Mouse (Mus musculus): ENCODE results near the gene Chst11. TPM values are rescaled to one million over a fixed set of nuclear protein-coding genes. Genes with fewer than 3 reads are reported as not detected.

The Chst11 gene
- polyA plus RNA-seq, 1 experiment: 21.1 TPM

DNA sequence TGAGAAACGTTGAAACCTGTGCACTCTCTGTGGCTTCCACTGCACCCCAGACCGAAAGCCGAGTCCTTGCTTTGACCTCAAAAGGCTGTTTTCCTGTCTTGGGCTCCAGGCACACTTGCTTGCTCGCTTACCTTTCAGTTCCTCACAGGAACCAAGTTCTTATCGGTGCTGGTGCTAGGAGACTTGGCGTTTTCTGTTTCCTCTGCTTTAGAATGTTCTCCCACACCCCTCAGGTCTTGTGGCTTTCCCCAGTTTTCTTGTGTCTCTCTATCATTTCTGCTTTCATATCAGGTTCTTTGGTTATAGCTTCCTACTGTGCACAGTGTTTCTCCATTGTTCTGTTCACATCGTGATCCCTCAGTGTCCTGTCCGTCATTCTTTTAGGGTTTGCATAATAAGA lies 21.0 kb downstream of the Chst11 start:
- DNase-seq: no peak
- Histone ChIP-seq H3K4me3 (replicated peaks; ENCODE audit: insufficient read depth, low read depth, low read length) (no peak overlapping the region), H3K27ac (ENCODE audit: insufficient read depth, low read length) (no peak overlapping the region), H3K4me1 (ENCODE audit: control insufficient read depth, insufficient read depth, low read length) (no peaks in the 10 kb centered on the region; the same call in 1 of the 2 replicates), H3K27me3 (ENCODE audit: control insufficient read depth, insufficient read depth, low read length) (no peaks in the 10 kb centered on the region)
- WGBS: 84% methylated on average over 8 of the region's 8 CpGs
- TF ChIP-seq POLR2A (IDR thresholded peaks at IDR 0.05; ENCODE audit: borderline replicate concordance, insufficient read depth, low read length) (no peak), CTCF (IDR thresholded peaks at IDR 0.05; ENCODE audit: borderline replicate concordance, insufficient read depth, low read depth, low read length) (no peak)

DNA sequence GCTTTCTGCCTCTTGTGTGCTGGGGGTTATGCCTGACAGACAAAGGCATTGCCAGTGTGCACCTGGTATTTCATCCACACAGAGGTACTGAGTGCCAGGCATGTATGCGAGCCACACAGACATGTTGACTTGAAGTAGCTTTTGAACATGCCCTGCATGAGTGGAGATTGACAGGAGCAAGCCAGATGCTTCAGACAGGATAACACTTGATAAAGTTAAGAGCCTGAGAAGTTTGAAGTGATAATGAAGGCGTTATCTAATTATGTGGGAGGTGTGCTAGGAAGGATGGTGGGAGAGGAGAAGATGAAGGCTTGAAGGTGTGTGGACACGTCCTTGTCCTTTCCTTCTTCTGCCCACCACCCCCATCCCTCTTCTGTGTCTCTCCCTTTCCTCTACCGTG lies 28.7 kb downstream of the Chst11 start:
- no peaks in the 10 kb centered on the region for H3K27me3 ChIP-seq (ENCODE audit: control insufficient read depth, insufficient read depth, low read length)
- 84% methylated on average over 4 of the region's 4 CpGs for WGBS
- H3K27ac ChIP-seq (ENCODE audit: insufficient read depth, low read length): no peak overlapping the region
- DNase-seq: no peak
- no peaks in the 10 kb centered on the region for H3K4me1 ChIP-seq (ENCODE audit: control insufficient read depth, insufficient read depth, low read length)
- TF ChIP-seq CTCF (IDR thresholded peaks at IDR 0.05; ENCODE audit: borderline replicate concordance, insufficient read depth, low read depth, low read length): no peak
- TF ChIP-seq POLR2A (IDR thresholded peaks at IDR 0.05; ENCODE audit: borderline replicate concordance, insufficient read depth, low read length): no peak
- no peak overlapping the region for H3K4me3 ChIP-seq (replicated peaks; ENCODE audit: insufficient read depth, low read depth, low read length)

DNA sequence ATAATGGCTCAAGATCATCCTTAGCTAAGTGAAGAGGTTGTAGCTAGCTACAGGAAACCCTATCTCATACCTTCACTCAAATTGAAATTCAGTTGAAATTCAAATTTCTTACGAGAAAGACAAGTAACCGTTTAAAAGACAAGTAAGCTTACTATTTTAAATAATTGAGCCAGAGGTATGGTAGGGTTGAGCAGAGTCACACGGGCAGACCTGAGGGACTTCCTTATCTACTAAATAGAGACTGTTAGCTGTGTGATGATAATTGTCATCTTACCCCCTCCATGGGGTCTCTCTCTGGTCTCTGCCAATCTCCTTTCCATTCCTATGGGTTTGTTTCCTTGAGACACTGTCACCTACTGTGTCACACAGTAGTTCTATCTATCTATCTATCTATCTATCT lies 30.6 kb downstream of the Chst11 start:
- TF ChIP-seq POLR2A (IDR thresholded peaks at IDR 0.05; ENCODE audit: borderline replicate concordance, insufficient read depth, low read length) (no peak), CTCF (IDR thresholded peaks at IDR 0.05; ENCODE audit: borderline replicate concordance, insufficient read depth, low read depth, low read length) (no peak)
- H3K4me3 ChIP-seq (replicated peaks; ENCODE audit: insufficient read depth, low read depth, low read length): no peak overlapping the region
- no peak overlapping the region for H3K27ac ChIP-seq (ENCODE audit: insufficient read depth, low read length)
- 98% methylated on average over 3 of the region's 3 CpGs for WGBS
- peaks cover 6% of the 10 kb centered on the region; the same call in 1 of the 2 replicates for H3K4me1 ChIP-seq (ENCODE audit: control insufficient read depth, insufficient read depth, low read length)
- no peaks in the 10 kb centered on the region for H3K27me3 ChIP-seq (ENCODE audit: control insufficient read depth, insufficient read depth, low read length)
- DNase-seq: no peak

DNA sequence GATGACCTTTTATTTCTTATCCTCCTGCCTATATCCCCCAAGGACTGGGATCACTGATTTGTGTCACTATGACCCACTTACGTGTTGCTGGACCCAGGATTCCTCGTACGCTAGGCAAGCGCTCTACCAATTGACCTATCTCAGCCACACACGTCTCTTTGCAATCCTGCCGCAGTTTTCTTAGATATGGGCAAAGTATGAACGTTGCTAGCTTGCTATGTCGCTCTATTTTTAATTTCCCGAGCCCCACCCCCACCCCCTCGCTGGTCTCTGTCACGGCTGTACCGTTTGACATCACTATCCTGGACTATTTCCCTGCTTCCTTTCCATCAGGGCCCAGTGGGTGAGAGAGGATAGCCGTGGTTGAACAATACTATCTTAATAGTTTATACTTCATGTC lies 31.5 kb downstream of the Chst11 start:
- no peak for TF ChIP-seq CTCF (IDR thresholded peaks at IDR 0.05; ENCODE audit: borderline replicate concordance, insufficient read depth, low read depth, low read length)
- no peak for TF ChIP-seq POLR2A (IDR thresholded peaks at IDR 0.05; ENCODE audit: borderline replicate concordance, insufficient read depth, low read length)
- H3K4me3 ChIP-seq (replicated peaks; ENCODE audit: insufficient read depth, low read depth, low read length): no peak overlapping the region
- 83% methylated on average over 13 of the region's 13 CpGs for WGBS
- no peak overlapping the region for H3K27ac ChIP-seq (ENCODE audit: insufficient read depth, low read length)
- peaks cover 10% of the 10 kb centered on the region; the same call in 1 of the 2 replicates for H3K4me1 ChIP-seq (ENCODE audit: control insufficient read depth, insufficient read depth, low read length)
- no peaks in the 10 kb centered on the region for H3K27me3 ChIP-seq (ENCODE audit: control insufficient read depth, insufficient read depth, low read length)
- no peak for DNase-seq

DNA sequence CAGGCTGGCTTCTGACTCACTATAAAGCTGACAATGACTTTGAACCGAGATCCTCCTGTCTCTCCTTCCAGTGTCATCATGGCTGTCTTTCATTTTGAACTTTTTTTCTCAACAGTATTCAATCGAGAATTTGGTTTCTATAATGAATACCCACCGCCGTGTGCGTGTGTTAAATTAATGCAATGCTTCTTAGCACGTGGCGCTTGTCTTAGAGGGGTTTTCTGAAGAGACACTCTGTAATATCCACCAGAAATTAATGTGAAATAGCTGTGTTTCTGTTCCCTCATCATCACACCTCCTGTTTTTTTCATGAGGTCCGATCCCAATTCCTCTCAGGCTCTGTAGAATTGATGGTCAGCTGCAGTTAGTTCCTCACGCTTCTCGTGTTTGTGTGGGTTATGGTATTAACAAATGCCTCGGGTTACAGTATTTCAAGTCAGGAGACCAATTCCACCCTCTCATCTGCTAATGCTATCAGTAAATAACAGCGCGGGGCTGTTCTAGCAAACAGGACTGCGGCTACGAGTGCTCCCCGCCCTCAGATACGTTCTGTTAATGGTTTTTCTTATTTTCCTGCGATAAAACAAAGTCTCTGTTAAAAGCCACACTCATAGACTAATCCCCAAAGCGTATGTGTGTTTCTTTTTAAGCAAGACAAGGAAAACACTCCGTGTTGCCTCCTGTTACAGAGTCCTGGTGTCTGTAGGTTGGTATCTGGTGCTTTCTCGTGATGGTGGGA lies 32.6 kb downstream of the Chst11 start:
- H3K27me3 ChIP-seq (ENCODE audit: control insufficient read depth, insufficient read depth, low read length): no peaks in the 10 kb centered on the region
- WGBS: 92% methylated on average over 21 of the region's 21 CpGs
- H3K4me3 ChIP-seq (replicated peaks; ENCODE audit: insufficient read depth, low read depth, low read length): no peak overlapping the region
- DNase-seq: no peak
- no peak overlapping the region for H3K27ac ChIP-seq (ENCODE audit: insufficient read depth, low read length)
- peaks cover 10% of the 10 kb centered on the region; the same call in 1 of the 2 replicates for H3K4me1 ChIP-seq (ENCODE audit: control insufficient read depth, insufficient read depth, low read length)
- no peak for TF ChIP-seq POLR2A (IDR thresholded peaks at IDR 0.05; ENCODE audit: borderline replicate concordance, insufficient read depth, low read length)
- TF ChIP-seq CTCF (IDR thresholded peaks at IDR 0.05; ENCODE audit: borderline replicate concordance, insufficient read depth, low read depth, low read length): no peak

DNA sequence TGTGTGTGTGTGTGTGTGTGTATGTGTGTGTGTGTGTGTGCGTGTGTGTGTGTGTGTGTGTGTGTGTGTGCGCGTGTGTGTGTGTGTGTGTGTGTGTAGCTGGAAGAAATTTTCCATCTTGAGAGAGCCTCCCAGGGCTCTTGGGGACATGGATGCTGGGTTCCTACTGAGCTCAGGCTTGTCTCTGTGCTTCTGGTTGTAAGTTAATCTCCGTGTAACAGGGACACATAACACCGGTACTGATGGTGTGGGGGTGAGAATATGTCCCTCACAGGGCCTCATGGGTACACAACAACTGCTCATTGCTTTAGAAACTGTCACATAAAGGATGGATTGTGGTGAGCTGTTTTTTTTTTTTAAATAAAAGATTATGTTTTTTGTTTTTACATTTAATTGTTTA lies 33.2 kb downstream of the Chst11 start:
- no peak for DNase-seq
- Histone ChIP-seq H3K27ac (ENCODE audit: insufficient read depth, low read length) (no peak overlapping the region), H3K27me3 (ENCODE audit: control insufficient read depth, insufficient read depth, low read length) (no peaks in the 10 kb centered on the region), H3K4me1 (ENCODE audit: control insufficient read depth, insufficient read depth, low read length) (peaks cover 10% of the 10 kb centered on the region; the same call in 1 of the 2 replicates), H3K4me3 (replicated peaks; ENCODE audit: insufficient read depth, low read depth, low read length) (no peak overlapping the region)
- WGBS: 85% methylated on average over 4 of the region's 5 CpGs
- no peak for TF ChIP-seq POLR2A (IDR thresholded peaks at IDR 0.05; ENCODE audit: borderline replicate concordance, insufficient read depth, low read length)
- no peak for TF ChIP-seq CTCF (IDR thresholded peaks at IDR 0.05; ENCODE audit: borderline replicate concordance, insufficient read depth, low read depth, low read length)

DNA sequence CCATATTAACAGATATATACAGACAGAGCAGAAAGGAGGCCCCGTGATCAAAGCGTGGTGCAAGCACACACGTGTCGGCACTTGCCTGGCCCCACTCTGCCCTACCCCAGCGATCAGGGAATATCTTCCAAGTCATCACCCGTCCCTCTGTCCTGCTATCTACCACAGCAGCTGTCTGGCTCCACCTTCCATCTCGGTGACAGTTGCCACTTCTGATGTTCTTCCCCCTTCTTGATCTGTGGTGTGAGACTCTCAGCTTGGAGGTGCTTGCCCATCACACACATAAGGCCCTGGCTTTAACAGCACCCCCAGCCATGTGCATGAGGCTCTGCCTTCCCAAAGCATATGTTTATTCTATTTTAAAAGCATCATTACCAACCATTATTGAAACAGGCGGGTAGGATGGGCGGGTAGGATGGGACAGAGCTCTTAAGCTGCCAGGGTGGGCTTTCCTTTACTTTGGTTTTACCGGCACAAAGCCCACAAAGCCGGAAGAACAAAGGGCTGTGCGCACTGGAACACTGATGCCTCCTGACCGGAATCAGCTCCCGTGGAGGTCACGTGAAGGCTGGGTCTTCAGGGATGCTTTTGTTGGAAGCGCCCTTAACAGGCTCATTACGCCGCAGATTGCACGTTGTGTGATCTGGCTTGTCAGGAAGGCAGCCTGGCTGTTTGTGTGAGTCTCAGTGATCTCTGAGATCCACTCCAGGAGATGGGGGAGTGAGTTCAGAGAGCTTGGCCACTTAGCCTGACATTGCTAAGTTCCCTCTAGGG lies 34.4 kb downstream of the Chst11 start:
- Histone ChIP-seq H3K27ac (ENCODE audit: insufficient read depth, low read length) (no peak overlapping the region), H3K4me3 (replicated peaks; ENCODE audit: insufficient read depth, low read depth, low read length) (no peak overlapping the region), H3K4me1 (ENCODE audit: control insufficient read depth, insufficient read depth, low read length) (peaks cover 10% of the 10 kb centered on the region; the same call in 1 of the 2 replicates), H3K27me3 (ENCODE audit: control insufficient read depth, insufficient read depth, low read length) (no peaks in the 10 kb centered on the region)
- 65% methylated on average over 19 of the region's 19 CpGs for WGBS
- DNase-seq: no peak
- TF ChIP-seq CTCF (IDR thresholded peaks at IDR 0.05; ENCODE audit: borderline replicate concordance, insufficient read depth, low read depth, low read length): no peak

DNA sequence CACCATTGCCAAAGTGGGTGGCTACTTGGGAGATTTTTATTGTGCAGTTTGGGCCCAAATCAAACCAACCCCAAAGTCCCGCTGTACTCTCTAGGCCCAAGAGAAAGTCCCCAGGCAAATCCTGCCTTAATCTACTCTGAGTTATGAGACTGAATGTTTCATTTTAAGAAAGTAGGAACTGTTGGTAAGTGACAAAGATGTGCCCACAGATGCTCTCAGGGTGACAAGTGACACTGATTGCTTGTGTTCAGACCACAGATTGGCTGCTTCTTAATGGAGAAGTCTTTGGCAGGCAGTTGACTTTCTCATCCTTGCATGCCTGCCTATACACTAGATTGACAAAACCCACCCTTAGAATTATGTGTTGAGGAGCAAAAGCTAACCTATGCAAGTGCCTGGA lies 37.3 kb downstream of the Chst11 start:
- H3K4me1 ChIP-seq (ENCODE audit: control insufficient read depth, insufficient read depth, low read length): peaks cover 10% of the 10 kb centered on the region; the same call in 1 of the 2 replicates
- DNase-seq: no peak
- no peak overlapping the region for H3K4me3 ChIP-seq (replicated peaks; ENCODE audit: insufficient read depth, low read depth, low read length)
- no peak overlapping the region for H3K27ac ChIP-seq (ENCODE audit: insufficient read depth, low read length)
- no peaks in the 10 kb centered on the region for H3K27me3 ChIP-seq (ENCODE audit: control insufficient read depth, insufficient read depth, low read length)
- no peak for TF ChIP-seq POLR2A (IDR thresholded peaks at IDR 0.05; ENCODE audit: borderline replicate concordance, insufficient read depth, low read length)
- WGBS: 94% methylated on average over 1 of the region's 1 CpGs
